Mouse (Mus musculus): Measurements from ENCODE around the gene Mctp2.

Gene Mctp2

DNA sequence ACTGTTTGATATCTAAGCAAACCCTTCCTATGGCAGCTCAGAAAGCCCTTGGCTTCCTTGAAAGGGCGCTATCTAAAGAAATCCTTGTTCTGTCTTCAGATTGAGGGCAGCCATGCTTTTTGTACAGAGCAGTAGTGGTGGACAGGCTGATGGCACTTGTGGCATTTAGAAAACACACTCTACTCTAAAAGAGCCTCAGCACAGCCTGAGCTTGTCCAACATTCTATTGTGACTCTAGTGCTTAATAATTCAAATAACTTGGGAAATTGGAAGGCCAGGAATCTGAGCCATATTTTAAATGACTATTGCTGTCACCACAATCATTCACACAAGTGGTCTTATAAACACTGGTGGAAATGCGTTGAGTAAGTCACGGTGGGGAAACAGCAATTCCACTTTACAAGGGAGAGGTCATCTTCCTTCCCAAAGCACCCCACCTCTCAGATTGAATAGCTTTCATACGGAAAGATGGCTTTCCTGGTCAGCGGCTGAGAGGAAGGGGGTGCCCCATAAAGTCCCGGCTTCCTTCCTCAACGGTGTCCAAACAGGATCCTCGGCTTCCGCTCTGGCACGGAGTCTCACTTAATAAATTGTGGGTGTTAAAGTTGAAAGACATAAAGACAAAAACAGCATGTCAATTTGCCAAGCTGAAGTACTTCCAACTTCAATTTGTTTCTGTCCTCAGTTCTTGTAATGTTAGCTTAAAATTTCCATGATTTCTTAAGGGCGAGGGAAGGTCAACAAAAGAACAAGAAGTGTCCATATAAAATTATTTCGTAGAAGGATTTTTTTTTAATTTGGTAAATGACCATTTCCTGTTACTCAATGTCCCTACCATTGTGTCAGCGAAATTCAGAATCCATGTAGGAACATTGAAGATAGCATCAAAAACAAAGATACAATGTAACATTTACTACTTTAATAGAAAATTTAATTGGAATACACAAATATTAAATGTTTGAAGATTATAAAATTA lies 140.4 kb downstream of the Mctp2 start:
- no peak for DNase-seq (ENCODE audit: low read depth, low spot score)

DNA sequence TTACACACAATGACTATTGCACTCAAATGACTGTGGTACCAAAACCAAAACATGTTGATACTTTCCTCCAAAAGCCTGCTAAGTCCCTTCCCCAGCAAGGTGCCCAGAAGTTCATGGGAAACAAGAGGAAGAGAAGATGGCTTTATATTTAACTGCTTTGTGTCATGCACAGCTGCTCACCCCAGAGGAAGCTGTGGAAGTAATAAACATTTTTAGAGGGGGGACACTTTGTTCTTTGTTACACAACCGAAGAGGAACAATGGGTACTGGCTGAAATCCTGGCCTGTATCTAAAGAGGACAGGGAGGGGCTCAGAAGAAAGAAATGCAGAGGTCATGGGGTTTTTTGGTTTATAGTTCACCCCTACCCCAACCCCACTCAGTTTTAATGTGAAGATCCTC lies 144.2 kb downstream of the Mctp2 start:
- DNase-seq (ENCODE audit: low read depth, low spot score), result no peak

DNA sequence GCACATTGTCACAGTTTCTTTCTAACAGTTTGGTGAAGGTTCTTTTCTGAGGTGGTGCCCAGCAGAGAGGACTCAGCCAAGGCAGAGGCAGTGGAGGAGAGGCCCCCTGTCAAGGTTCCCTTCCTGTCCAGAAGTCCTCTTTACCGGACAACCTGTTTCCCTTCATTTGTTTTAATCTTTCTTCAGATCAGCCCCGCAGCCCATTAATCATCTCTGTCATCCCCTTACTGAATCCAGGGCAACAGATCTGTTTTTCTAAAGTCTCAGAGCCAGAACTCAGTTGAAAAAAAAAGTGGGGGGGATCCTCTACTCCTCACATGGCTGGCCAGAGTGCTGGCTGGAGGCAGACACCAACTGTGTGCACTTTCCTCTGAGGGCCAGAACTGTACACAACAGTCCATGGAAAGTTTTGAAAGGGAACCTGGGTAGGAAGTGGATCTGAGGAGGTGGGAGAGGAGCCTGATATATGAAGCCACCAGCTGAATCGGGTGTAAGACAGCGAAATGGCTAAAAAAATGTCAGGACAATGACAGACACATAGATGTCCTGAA lies 146.8 kb downstream of the Mctp2 start:
- DNase-seq (ENCODE audit: low read depth, low spot score), result no peak

DNA sequence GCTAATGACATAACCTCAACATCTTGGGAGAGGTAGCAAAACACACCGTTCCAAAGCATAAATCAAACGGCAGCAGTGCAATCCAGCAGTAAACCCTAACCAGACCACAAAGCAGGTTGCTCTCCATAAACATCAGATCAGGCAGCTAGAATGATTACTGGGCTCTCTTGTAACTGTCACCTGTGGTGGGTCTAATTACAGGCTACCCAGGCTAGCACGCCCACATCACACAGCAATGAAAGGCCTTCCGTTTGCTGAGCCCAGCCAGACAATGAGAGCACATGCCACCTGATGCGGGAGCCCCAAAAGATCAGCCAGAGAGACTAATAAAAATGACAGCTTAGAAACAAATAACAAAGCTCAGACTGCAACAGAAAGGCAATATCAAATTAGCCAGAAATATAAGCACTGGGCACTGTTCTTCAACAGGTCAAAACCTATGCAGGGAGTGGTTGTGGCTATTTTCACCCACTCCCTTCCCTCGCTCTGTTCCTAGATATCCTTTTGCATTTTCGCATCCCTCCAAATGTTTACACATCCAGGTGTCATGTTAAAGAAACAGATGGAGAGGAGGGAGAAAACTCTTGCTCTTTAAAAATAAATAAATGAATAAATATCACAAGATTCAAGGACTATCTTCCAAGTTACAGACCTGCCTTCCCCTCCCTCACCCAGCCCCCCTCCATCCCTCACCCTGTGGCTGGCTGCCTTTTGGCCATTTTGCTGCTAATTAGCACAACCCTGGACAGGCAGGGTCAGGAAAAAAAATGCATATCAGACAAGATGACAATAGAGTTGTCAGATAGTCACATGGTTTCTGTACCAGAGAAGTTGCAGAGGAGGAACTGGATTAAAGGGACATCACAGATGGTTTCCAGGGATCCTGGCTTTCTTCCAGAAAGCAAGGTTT lies 155.4 kb downstream of the Mctp2 start:
- no peak for DNase-seq (ENCODE audit: low read depth, low spot score)

DNA sequence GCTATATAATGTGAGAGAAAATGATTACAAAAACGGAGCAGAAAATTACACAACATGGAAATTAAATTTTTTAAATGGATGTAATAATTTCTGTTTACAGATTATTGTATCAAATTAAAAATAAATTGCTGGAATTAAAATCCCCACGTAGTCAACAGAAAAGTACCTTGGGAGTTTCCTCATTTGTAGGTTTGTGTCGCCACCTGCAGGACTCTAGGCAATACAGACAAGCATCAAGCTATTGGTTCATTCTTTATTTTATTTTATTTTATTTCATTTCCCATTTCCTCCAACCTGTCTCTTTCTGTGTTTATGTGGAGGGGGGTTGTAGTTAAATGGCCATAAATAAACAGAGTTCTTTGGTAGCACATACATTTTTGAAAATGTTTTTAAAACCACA lies 157.3 kb downstream of the Mctp2 start:
- DNase-seq (ENCODE audit: low read depth, low spot score), result peak; percentile 13

DNA sequence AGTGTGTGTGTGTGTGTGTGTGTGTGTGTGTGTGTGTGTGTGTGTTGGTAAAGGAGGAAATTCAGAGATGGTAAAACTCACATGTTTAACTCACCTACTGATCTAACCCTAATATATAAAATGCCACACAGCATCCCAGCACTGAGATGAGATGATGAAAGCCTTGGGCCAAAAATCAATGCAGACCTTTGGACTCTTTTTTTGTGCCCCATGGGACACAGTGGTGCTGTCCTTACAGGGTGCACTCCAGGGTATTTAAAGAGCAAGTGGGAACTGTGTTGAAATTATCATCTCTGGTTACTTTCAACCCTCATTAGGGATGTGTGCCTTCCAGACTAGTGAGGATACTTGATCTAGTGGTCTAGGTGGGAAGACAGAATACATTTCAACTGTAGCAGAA lies 159.6 kb downstream of the Mctp2 start:
- DNase-seq (ENCODE audit: low read depth, low spot score), result no peak

DNA sequence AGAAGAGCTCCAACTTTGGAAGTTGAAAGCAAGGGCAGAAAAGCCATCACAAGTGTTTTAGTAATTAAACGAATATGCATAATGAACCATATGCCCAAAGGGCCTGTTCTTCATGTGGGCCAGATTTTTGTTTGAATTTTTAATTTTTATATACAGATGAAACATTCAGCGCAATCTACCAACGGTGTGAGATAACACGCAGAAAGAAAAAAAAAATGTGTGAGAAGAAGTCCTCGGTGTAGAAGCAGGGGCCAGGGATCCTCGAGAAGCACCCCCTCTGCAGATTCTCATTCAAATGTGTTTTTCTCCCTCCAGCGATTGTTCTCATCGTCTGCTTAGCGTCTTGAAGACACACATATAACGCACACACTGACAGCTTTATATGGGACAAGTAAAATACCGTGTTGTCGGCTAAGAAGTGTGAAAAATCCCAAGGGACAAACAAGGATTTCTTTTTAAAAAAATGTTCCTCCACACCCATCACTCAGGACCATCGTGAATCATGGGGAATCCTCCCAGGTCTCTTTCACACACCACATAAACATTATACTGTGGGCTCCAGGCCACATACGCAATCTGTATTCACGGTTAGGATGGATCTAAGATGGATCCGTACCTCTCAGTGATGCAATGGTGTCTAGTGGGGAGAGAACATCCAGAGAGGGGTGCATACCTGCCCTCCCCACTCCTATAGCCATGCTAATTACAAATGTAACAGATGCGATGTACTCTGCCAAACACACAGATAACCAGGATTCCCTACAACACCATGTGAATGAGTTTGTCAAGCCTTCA lies 160.5 kb downstream of the Mctp2 start:
- DNase-seq (ENCODE audit: low read depth, low spot score), result no peak

DNA sequence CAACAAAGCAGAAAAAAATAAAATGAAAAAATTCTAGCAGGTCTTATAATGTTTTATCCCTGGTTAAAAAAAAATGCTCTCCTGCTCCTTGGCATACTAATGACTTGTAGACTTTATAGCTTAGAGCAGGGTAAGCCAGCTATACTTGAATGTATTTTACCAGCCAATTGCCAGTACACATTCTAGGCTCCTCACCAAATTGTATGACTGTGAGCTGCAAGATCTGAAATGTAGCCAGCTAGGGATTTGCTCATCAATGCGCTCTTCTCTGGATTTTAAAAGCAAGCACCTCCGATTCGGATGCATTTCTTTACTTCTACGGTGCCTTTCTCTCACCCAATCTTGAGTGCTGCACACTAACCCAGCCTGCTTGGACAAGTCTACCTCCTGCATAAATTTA lies 167.7 kb downstream of the Mctp2 start:
- DNase-seq (ENCODE audit: low read depth, low spot score), result no peak

DNA sequence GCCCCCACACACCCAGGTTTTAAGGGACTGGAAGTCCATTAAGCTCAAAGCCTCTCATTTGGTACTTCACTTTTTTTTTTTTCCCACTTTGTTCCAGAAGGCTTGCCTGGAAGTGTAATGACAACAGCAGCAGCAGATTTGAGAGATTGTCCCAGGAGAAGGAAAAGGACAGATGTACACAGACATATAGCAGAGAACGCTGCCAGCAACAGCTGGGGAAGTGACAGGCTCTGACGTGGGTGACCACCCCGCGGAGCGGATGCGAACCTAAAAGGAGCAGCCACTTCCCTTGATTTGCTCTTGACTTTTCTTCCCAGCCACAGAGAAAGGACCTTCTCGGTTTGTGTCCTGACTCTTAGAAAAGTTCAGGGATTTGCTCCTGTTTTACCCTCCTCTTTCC lies 185.4 kb downstream of the Mctp2 start:
- no peak for DNase-seq (ENCODE audit: low read depth, low spot score)

DNA sequence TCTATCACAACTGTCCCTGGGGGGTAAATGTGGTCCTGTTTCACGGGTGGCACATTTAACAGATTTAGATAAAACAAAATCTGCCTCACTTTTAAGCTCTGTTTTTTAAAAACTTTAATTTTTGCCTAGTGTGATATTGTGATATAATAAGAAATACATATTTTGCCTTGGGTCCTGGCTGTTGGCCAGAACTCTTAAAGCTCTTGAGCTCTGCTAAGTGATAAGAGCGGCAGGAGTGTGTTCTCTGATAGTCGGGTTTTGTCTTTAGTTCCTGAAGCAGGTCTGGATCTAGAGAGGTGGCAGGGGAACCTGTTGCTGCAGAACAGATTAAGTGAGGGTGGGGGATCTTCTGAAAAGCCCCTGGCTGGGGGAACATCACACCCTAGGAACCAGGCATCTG lies 186.7 kb downstream of the Mctp2 start:
- no peak for DNase-seq (ENCODE audit: low read depth, low spot score)

DNA sequence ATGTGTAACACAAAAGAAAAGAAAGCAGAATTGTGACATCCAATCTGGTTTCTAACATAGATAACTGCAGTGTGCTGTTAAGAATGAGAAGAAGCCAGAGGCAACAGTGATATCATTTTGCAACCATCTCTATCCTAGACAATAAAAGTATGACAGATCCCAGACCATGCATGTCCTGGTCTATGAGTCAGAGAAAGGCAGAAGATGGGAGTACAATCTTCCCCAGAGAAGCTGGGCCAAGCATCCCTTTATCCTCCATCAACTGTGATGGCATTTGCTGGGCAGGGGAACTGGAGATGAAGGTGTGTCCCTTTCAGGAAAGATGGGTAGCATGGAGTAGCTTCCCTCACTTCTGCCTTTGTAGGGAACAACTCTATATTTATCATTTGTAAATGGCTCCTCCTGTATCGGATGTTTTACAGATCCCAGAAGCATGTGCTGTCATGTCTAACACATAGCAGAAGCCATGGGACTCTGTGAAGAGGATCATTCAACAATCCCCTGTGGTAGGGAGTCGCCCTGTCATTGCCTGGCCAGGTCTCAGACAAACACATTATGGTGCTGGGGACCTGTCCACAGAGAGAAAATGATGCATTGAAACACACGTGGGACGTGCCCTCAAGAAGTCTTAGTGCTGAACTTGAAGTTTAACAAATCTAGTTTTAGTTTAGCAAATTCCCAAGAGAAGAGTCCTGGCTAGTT lies 188.9 kb downstream of the Mctp2 start:
- DNase-seq (ENCODE audit: low read depth, low spot score), result no peak

DNA sequence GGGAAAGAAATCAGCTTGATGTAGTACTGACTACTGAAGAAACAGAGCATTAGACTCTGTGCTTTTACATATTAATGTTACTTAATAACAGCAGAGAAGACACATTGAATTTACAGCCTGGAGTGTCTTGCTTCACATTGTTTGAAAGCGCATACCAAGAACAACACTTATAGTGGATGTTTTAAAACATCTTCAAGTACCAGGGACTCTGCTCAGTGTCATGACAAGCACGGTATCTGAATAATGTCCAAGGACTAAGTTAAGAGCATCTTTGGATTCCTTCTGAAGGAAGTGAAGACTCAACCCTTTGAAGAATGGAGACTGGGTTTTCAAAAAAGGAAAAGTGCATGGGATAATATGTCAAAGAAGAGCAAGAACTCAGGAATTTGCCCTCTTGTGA lies 191.3 kb downstream of the Mctp2 start:
- no peak for DNase-seq (ENCODE audit: low read depth, low spot score)

DNA sequence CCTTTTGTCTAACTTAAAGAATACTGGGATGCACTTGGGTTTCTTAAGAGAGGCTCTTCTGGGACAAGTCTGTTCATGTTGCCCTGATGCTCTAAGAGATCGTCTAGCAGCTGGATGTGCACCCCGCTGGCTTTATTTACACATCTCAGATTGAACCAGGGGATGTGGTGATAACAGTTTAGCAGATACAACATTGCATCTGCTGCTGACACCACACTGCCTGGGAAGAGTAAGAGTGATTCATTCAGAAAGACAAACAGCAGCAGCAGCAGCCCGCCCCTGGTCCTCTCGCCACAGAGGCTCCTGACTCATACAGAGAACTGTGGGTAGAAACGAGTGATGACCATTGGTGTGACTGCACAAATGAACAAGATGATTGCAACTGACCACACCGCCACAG lies 195.8 kb downstream of the Mctp2 start:
- DNase-seq (ENCODE audit: low read depth, low spot score), result no peak

DNA sequence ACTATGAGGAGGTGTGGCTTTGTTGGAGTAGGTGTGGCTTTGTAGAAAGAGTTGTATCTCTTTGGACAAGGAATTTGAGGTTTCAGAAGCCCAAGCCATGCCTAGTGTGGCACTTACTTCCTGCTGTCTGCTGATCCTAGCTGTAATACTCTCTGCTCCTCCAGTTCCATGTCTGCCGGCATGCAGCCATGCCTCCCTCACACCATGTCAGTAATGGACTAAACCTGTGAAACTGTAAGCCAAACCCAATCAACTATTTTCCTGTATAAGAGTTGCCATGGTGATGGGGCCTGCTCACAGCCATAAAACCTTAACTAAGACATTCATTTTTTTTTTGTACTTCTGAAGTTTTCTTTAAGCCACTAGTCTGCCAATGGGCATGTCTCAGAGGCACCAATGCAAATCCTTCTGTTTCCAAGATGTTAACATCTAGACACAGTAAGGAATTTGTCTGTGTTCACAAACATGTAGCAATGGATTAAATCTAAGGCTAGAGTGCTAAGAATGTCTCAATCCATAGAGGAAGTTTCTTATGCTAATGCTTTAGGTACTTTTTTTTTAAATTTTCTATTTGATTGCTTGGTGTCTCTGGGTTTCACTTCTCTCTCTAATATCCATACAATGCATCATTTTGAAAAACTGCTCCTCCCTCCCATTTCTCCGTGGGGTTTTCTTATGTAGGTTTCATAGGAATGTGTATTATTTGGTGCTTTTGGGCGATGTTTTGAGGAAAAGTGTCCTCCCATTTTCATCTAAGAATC lies 197.6 kb downstream of the Mctp2 start:
- no peak for DNase-seq (ENCODE audit: low read depth, low spot score)

DNA sequence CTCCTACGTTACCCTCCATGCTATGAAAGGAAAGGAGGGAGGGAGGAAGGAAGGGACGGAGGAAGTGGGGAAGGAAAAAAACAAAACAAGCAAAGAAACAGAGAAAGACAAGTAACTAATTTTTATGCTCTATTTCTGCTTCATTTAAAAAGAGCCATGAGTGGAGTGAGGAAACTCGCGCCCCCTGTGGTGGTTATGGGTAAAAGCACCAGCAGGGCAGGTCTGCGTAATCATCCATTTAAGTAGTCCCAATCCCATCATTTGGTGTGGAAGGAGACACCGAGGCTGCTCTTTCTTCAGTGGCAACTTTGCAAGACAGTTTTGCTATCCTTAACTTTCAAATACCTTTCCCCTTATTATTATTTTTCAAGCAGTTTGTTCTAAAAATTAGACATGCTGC lies 202.2 kb downstream of the Mctp2 start:
- DNase-seq (ENCODE audit: low read depth, low spot score), result no peak

DNA sequence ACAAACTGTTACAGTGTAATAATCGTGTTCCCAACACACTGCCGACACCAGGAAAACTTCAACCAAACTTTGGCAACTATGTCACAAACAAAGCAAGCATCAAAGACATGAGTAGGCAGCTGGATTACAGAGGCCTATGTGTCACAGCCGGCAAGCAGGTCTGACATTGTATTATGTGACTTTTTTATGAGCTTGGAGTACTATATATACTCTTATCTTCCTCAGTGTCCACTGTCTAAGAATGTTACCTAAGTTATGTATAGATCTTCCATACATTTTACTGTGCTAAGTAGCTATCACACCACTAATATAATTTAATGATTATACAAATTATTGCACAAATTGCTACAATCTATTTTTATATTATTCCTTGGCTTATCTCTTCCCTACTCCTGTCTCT lies 202.8 kb downstream of the Mctp2 start:
- DNase-seq (ENCODE audit: low read depth, low spot score), result no peak

DNA sequence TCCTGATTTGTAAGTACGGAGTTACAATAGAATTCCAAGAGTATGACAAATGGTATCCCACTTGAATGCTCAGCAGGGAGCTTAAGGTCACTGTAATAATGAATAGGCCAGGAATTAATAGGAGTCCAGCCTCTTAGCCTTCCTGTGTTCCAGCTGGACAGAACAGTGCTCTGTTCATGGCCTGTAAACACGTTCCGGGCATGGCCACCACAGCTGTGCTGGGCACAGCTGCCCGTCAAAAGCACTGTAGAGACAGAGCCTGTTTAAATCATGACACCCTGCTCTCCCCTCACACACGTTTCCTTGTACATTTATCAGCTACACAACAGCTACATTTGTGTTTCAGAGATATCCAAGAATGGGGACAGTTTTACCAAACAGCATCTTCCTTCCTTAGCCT lies 205.7 kb downstream of the Mctp2 start:
- no peak for DNase-seq (ENCODE audit: low read depth, low spot score)

DNA sequence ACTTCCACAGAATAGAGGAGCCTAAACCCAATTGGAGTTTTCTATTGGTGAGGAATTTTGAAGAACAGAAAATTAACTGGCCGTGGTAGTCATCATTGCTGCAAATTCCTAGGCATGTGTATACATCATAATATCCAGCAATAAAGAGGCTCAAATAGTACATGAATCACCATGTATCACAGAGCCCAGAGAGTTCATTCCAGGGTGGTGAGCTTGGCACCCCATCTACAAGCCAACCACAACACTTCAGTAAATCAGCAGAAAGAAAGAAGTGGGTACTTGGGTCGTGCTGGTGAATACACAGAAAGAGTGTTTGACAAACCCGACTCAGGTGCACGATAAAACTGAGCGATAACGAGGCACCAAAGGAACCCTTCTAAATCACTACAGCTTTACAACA lies 207.8 kb downstream of the Mctp2 start:
- no peak for DNase-seq (ENCODE audit: low read depth, low spot score)

DNA sequence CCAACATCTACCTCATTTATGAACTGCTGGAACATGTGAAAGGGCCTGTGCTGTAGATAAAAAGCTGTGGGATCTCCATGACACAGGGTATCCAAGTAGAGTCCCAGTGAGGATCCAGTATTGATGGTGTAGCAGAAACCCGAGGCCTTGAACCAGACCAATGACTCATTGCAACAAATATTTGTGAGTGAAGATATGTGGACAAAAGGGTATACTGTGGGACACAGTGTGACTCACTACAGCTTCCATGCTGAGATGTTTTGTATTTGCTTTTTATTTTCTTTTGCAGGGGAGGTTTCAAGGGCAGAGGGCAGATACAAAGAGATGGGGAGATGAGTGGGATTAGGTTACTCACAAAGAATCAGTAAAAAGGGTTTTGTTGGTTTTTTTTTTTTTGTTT lies 209.4 kb downstream of the Mctp2 start:
- no peak for DNase-seq (ENCODE audit: low read depth, low spot score)

DNA sequence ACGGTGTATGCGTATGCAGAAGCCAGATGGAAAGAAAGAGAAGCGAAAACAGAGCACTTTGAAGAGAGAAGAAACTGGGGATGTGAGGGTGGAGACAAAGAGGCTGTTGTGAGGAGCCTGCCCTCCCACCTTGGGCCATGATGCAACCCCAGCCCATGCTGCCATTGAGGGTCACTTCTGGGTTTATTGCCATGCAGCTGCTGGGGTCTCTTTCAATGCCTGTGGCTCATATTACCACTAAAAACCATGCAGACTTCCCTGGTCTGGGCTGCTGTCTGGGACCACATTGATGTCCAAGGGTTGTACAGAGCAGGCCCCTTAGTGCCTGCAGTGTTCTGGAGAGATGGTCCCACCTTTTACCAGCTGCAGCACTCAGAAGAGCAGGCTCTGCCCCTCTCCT lies 210.0 kb downstream of the Mctp2 start:
- no peak for DNase-seq (ENCODE audit: low read depth, low spot score)

All from retina, postnatal 7 days (tissue).